Mouse (Mus musculus): Measurements from ENCODE around the gene Nppc.

Nppc gene

DNA sequence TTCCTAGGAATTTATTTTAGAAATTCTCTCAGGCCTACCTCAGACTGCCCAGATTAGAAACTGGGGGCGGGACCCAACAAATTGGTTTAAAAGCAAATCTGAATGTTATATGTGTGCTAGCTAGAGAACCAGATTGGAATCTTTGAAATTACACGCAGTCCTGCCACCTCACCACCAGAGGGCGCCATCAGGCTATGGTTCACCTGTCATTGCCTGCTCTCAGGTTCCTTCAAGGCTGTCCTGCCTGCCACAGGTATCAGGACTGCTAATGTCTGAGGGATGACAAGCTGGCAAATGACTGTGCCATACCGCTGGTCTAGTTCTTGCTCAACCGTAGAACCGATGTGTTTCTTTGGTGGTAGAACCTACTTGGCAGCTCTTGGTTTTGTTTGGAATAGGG is 20.1 kb downstream of the Nppc start:
- peak; percentile 86 to 90 for DNase-seq

DNA sequence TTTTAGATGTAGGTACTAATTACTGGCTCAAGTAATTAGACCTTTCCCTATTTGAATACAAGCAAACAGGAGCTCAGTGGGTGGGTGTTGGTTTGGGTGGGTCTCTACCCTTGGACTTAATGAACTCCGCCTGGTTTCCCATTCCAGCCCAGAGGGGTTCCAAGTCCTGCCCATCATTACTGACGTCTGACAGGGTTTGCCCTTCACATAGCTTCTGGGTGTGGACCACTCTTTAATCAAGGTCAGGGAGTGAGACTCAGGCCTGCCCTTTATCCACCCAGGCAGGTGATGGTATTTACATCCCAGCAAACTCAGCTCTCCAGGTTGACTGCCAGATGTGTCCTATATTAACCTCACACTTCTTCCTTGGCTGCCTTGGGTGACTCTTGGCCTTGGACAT is 22.9 kb downstream of the Nppc start:
- DNase-seq: no peak

DNA sequence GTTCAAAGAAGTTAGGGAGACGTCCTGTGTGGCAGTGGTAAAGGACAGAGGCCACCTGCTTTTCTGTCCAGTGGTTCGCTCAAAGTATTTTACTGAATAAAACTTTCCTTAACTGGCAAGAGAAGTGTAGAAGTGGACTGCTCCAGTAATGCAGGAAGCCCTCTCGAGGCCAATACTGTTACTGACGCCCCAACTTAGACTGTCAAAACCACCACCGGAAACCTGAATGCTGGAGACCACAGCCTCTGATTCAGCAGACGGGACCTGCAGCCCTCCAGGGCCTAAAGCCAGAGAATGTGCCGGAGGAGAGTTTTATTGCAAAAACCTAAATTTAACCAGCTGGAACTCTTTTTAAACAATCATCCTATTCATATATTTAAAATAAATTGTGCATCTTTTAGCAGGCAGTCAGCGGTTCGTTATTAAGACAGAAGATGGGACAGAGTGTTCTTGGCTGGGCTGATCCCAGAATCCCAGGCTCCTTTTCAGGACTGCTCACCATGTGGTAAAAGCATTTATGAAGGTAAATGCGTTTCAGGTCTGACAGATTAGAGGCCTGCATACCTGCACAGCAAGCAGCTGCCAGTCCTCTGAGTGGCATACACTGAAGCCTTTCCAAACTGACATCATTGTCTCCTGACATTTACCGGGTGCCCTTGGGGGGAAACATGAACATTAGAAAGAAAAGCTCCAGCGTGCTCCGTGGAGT is 27.1 kb downstream of the Nppc start:
- no peak for DNase-seq

DNA sequence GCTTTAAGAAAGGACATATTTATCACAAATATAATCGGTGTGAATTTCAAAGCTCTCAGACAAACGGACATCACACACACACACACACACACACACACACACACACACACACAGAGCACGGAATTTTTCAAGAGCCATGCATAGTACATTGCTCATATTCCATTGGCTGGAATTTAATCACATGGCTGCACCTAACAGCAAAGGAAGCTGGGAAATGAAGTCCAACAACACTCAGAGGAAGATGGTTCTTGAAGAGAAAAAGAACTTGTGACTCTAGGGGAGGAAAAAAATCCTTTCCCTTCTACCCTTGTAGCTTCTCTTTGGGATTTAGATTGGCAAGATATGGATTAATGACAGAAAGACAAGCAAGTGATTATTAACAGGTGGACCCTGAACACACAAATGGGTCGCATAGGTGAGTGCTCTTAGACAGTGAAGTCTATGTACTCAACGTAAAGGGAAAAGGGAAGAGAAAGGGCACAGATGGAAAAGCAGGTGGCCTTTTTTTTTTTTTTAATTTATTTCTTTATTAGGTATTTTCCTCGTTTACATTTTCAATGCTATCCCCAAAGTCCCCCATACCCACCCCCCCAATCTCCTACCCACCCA is 35.5 kb downstream of the Nppc start:
- DNase-seq: peak; percentile 43 to 57

DNA sequence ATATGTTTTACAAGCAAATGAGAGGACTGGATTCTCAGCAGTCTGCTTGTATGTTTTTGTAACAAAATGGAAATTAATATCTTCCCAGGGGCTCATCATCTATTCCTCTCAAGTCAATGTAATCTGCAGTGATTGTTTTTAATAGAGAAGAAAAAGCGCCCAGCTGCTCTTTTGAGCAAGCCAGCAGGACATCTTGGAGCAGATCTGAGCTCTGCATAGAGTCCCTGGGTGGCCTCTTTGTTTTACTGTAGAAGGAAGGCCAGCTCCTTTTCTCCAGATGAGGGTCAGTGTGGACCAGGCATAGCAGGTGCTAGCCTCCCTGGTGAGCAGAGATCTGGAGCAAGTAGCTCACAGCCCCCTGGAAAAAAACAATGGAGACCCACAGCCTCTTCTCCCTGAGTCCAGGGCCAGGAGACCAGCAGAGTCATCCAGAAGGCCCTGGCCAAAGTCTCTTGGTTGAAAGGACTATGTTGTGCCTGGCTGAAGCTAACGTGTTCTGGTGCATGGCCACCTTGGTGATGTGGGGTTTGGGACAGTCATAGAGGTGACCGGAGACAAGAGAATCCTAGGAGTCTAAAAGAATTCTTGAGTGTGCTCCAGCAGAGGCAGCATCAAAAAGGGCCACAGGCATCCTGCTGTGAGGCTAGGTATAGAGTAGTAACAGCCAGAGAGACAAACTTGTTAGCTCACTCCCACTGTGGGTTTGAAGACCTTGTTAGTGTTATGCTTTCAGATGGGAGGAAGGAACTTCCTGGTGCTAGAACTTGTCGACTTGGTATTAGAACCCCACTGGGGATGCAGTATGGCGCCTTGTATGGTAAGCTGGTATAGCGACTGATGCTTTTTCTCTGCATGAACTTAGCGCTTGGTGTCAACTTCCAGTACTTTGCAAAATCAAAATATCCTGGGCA is 36.3 kb downstream of the Nppc start:
- DNase-seq: peak in 1 of 2 experiments; percentile 25

DNA sequence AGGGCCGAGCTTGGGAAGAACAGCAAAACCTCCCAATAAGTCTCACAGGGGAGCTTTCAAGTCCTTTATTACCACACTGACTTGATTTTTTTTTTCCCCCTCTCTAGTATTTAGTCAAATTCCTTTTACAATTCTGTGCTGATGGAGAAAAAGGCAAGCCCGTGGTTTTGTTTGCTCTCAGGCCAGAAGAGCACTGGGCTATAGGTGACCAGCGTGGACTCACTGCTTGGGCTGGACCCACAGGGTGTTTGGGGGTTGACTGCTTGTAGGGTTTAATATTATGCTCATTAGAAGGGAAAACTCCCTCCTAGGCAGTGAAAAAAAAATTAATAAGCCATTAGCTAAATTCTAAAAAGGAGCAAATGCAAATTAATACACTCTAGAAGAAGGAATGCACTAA is 36.9 kb downstream of the Nppc start:
- DNase-seq: no peak

DNA sequence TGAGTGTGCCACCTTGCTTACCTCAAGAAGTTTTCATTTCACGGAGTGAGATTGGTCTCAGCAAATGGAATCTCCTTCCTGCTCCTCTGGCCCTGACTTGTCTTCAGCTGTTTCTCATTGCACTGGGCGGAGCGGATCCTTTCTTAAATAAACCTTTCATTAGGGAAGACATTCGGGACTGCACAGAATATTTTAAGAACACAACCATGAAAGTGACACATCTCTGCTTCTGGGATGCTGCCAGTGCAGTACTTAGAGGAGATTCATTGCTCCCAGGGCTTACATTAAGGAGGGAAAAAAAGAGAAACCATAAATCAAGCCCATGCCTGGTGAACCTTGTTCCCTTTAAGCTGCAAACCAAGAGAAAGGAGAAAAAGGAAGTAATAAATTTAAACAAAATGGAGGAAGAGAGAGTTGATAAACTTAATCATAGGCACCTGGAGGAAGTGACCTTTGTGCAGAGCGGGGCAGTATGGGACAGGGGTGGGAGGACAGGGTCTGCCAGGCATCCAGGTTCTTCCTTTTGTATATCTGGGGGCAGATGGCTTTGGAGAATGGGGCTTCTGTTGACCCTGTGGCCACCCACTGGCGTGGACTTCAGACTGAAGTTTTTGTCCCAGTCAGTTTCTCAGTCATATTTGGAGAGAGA is 37.5 kb downstream of the Nppc start:
- no peak for DNase-seq

DNA sequence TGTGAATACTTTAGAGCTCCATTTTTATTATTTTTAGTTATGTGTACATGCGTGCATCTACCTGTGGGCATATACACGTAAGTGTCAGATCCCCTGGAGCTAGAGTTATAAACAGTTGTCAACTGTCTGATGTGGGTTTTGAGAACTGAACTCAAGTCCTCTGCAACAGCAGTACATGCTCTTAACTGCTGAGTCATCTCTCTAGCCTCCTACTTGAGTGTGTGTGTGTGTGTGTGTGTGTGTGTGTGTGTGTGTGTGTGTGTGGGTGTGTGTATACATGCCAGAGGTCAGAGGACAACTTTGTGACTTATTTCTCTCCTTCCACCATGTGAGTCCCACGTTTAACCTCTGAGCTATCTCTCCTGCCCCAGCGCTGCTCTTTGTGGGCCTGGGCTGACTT is 39.8 kb downstream of the Nppc start:
- no peak for DNase-seq

DNA sequence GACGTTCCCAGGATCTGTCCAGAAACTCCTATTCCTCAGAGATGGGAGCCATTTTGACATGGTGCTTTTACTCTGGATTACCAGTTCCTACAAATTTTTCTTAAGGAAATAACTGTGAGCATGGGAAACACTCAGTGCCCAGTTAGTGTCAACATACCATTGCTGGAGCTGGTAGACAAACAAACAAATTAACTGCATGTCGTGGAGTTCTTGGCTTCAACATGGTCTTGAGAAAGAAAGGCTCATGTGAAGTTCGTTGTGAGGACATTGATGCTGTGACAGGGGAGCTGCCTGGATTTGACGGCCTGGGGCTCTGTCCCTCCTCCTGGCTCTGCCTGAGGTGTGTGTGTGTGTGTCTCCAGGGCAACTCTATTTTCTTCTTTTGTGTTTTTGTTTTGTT is 40.4 kb downstream of the Nppc start:
- no peak for DNase-seq

DNA sequence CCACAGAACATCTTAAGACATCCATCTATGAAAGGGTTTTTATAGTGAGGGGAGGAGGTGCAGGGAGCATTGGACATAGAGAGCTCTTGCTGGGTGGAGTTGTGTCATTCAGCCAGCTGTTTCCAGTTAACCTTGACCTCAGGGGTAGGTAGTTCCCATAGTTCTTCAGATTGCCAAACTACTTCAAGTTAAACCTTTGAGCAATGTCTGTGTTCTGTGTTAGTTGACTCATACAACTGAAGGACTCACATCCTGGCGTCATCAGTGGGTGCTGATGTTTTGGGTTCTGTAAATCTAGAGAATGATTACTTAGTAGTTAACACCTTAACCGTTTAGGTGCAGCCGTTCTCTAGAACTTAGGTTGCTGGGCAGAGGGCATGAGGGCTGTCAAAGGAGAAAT is 42.1 kb downstream of the Nppc start:
- no peak for DNase-seq

DNA sequence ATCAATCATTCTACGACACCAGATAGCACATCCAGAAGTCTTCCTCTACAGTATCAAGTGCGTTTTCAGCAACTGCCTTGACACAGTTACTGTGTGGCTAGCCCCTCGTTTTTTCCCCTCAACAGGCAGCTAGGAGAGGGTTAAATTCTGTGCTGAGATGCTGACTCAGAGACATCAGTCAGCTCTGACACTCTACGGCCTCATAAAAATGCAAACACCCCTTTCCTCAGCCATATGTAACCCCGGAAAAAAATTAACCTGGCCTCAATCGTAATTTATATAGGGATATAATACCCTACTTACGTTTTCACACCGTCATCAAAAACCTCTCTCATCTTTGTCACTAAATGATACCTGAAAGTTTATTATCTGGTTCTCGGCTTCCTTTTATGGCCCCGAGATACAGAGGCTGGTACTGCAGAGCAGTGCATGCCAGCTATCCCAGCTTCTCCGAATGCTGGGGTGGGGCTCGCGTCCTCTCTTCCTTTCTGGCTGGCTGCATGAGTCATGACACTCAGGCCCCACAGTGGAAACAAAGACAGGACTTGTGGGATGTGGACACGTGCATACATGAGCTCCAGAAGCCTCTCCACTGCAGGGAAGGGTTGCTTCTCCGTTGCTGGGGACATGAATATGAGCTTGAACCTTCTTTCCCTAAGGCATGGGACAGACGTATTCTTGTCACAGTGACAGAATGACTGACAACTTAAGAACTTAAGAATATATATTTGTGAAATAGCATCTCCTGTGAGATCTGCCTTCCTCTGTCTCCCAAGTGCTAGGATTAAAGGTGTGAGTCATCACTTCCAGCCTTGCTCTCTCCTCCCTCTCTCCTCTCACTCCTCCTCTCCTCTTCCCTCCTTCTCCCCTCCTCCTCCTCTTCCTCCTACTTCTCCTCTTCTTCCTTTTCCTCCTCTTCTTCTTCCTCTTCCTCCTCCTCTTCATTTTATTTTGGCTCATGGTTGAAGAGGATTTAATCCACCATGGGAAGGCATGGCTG is 47.1 kb downstream of the Nppc start:
- DNase-seq: no peak

DNA sequence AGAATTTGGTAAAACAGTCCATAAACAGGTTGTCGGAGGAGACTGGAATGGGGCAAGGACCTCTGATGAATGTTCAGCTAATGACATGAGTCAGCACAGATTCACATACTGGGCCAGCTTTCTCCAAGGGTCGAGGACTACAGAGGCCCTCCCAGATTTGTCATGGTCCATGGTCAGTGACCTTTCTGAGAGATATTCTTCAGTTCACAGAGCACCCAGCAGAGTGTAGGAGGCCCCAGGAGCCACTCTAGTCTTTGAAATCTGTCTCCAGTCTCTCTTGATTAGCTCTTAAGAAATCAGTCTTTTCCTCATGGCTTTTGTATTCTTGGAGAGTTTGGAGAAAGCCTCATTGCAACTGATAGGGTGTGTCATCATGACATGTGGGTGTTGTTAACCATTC is 48.1 kb downstream of the Nppc start:
- no peak for DNase-seq

DNA sequence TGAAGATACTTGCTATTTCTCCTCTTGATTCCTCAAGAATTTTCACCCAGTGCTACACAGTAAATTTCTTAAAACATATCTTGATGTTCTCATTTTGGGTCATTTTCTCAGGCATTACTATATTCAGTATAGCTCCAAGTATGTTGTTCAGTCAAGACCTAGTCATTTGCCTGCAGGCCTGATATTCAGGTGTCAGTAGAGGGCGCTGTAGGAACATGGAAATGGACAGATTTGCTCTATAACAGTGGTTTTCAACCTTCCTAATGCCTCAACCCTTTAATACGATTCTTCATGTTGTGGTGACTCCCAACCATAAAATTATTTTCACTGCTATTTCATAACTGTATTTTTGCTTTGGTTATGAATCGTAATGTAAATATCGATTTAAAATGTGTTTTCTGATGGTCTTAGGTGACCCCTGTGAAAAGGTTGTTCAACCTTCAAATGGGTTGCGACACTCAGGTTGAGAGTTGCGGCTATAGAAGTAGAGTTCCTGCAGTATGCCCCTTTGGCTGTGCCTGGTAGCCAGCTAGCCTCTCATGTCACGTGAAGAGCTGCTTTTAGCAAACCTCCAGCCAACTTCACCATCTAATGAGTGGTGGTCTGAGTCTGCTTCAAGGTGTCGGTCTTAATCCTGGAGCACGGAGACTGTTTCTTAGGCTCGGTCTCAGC is 51.8 kb downstream of the Nppc start:
- peak; percentile 83 to 89 for DNase-seq
